Mouse (Mus musculus) E14TG2a.4 (cell line): ENCODE data around the gene Synj2.

Experiments
- CTCF ChIP-seq: conservative IDR thresholded peaks from 2 replicates; pipeline ENCODE4 v1.5.1; 2014; ENCODE audit warnings: low read length
- NANOG ChIP-seq: IDR thresholded peaks from 2 replicates; pipeline ENCODE4 v1.6.1; 2014; ENCODE audit warnings: borderline replicate concordance, low read length, mixed read lengths
- POU5F1 ChIP-seq: IDR thresholded peaks from 2 replicates; pipeline ENCODE4 v1.6.1; 2014; ENCODE audit warnings: low read length, borderline replicate concordance

- TF ChIP-seq CTCF (no peak), NANOG (no peak), POU5F1 (no peak)
Measured at GRCm38 (mm10) chr17:6035661-6036060, 94.6 kb downstream of the Synj2 start.
